Mouse (Mus musculus) hindbrain, postnatal 0 days (tissue): ENCODE data around the gene Hc. TPM values are rescaled to one million over a fixed set of nuclear protein-coding genes. Genes with fewer than 3 reads are reported as not detected.

Experiments used
- ATAC-seq: fragments of 200-750 bp; cut with Nextera tagmentation; 2 replicates; pipeline ENCODE4 v1.8.0; 2017; ENCODE audit warnings: mild to moderate bottlenecking, moderate TSS enrichment, moderate library complexity
- DNase-seq: peaks from one replicate; pipeline ENCODE4 v3.0.0-alpha.2; 2015; ENCODE audit warnings: low spot score
- H3K27ac ChIP-seq: fragments of 300-500 bp; sonication (generic); 2 replicates; pipeline ENCODE4 v1.5.1; 2014; ENCODE audit warnings: mild to moderate bottlenecking
- H3K27me3 ChIP-seq: fragments of 300-500 bp; sonication (generic); 2 replicates; pipeline ENCODE4 v1.6.1; 2014; ENCODE audit warnings: low read length, mixed read lengths; ENCODE audit not compliant: insufficient read depth
- H3K36me3 ChIP-seq: fragments of 300-500 bp; sonication (generic); 2 replicates; pipeline ENCODE4 v1.6.1; 2014; ENCODE audit warnings: low read length, mixed read lengths; ENCODE audit not compliant: insufficient read depth
- H3K4me1 ChIP-seq: fragments of 300-500 bp; sonication (generic); 2 replicates; pipeline ENCODE4 v1.6.1; 2014; ENCODE audit warnings: antibody characterized with exemption, low read length, mixed read lengths; ENCODE audit not compliant: insufficient read depth
- H3K4me2 ChIP-seq: fragments of 300-500 bp; sonication (generic); 2 replicates; pipeline ENCODE4 v1.6.1; 2014; ENCODE audit warnings: low read depth, mild to moderate bottlenecking, low read length, moderate library complexity, mixed read lengths
- H3K4me3 ChIP-seq: fragments of 300-500 bp; sonication (generic); 2 replicates; pipeline ENCODE4 v1.5.1; 2014; ENCODE audit warnings: low read length
- H3K9ac ChIP-seq: fragments of 300-500 bp; sonication (generic); replicated peaks from 2 replicates; pipeline ENCODE4 v1.6.1; 2014; ENCODE audit warnings: mild to moderate bottlenecking, low read length, moderate library complexity, mixed read lengths
- H3K9me3 ChIP-seq: fragments of 300-500 bp; sonication (generic); 2 replicates; pipeline ENCODE4 v1.6.1; 2016; ENCODE audit warnings: low read length, mixed read lengths
- CTCF ChIP-seq: IDR thresholded peaks from 2 replicates; pipeline ENCODE4 v1.5.1; 2016; ENCODE audit warnings: antibody characterized with exemption, control low read depth, low read depth
- WGBS: fragments of 180-500 bp; shearing (Covaris S2); extraction: QIAGEN DNeasy Blood & Tissue Kit; methylation state at CpG from one replicate; pipeline ENCODE4 v1.1.7; 2014; 5-methylcytosine and 5-hydroxymethylcytosine counted together
- polyA plus RNA-seq: library from polyadenylated mRNA; unstranded; fragments of >200 nt; fragmentation: Nextera tagmentation; extraction: Ambion mirVana; gene quantifications from 2 replicates; pipeline ENCODE4 v1.2.1, GENCODE M21; 2015
- total RNA-seq: library from RNA; depleted of rRNA; stranded (reverse); fragments of >200 nt; gene quantifications from 2 replicates; pipeline ENCODE4 v1.2.3, GENCODE M21; 2014

The Hc gene
- total and polyA plus RNA-seq, 2 experiments from 2014 or later: 0.10 to 0.69 TPM

DNA sequence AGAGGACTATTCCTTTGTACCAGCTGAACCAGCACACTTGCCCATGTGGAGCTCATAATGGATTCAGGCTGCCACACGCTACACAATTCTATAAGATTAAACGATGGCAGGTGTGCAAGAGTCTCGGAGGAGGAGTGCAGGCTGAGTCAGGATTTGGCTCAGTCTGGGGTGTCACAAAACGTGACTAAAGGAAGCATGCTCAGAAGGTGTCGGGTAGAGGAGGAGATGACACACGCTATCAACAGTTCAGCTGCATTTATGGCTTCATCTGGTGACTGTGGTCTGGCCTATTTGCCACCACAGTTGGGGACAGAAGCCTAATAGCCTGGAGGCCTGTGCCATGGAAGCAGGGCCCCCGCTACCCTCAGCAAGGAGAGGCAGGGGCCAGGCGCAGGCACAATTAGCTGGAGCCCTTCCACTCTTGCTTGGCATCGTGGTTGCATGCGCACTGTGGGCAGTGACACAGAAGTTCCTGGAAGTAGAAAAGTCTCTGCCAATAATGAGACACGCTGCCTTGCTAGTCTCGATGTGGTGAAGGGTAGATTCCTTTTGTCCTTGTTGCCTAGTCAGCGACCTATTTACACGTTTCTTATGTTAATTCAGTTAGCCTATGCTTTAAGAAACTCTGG lies 79.0 kb downstream of the Hc start:
- peak; percentile 37 for DNase-seq
- no peaks in the 10 kb centered on the region for H3K27me3 ChIP-seq
- 39% methylated on average over 14 of the region's 14 CpGs for WGBS
- no peak overlapping the region for H3K4me2 ChIP-seq
- TF ChIP-seq CTCF: no peak
- H3K9me3 ChIP-seq: no peaks in the 10 kb centered on the region
- no peak overlapping the region for H3K9ac ChIP-seq
- peak; percentile 70 for ATAC-seq
- no peaks in the 10 kb centered on the region for H3K36me3 ChIP-seq
- no peak overlapping the region for H3K4me3 ChIP-seq
- peaks cover 11% of the 10 kb centered on the region; the same call in 1 of the 2 replicates for H3K4me1 ChIP-seq
- peak overlapping the region; percentile 15; the same call in 1 of the 2 replicates for H3K27ac ChIP-seq

GRCm38 (mm10) chr2:34979459-34980011 lies 81.7 kb downstream of the Hc start:
- Histone ChIP-seq H3K27me3 (no peaks in the 10 kb centered on the region), H3K4me2 (no peak overlapping the region), H3K4me3 (no peak overlapping the region), H3K4me1 (peaks cover 11% of the 10 kb centered on the region; the same call in 1 of the 2 replicates), H3K27ac (no peak overlapping the region), H3K9me3 (no peaks in the 10 kb centered on the region), H3K36me3 (no peaks in the 10 kb centered on the region), H3K9ac (no peak overlapping the region)
- no peak for DNase-seq
- no peak for TF ChIP-seq CTCF
- WGBS: 62% methylated on average over 3 of the region's 3 CpGs
- no peak for ATAC-seq

DNA sequence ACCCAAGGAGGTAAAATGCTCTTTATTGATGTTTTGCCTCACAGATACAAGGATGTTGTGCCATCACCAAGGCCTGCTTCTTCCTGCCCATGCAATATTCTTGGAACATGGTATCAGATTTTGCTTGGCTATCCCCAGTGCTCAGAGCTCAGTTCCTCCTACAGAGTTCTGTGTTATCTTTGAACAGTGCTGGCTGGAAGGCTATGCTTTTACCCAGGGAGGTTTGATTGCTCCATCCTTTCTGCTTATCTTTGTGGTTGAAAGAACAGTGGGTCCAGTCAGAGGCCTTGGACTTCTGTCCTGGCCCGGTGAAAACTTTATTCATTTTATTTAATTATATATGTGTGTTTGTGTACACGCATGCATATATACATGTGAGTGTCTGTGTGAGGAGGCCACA lies 83.0 kb downstream of the Hc start:
- Histone ChIP-seq H3K27ac (no peak overlapping the region), H3K4me1 (peaks cover 11% of the 10 kb centered on the region; the same call in 1 of the 2 replicates), H3K9me3 (no peaks in the 10 kb centered on the region), H3K4me2 (no peak overlapping the region), H3K36me3 (no peaks in the 10 kb centered on the region), H3K27me3 (no peaks in the 10 kb centered on the region), H3K4me3 (no peak overlapping the region), H3K9ac (no peak overlapping the region)
- DNase-seq (no peak), ATAC-seq (no peak)
- WGBS: 98% methylated on average over 2 of the region's 2 CpGs
- no peak for TF ChIP-seq CTCF

GRCm38 (mm10) chr2:34976945-34977658 lies 84.1 kb downstream of the Hc start:
- DNase-seq (no peak), ATAC-seq (no peak)
- no peaks in the 10 kb centered on the region for H3K9me3 ChIP-seq
- no peak for TF ChIP-seq CTCF
- no peak overlapping the region for H3K27ac ChIP-seq
- no peaks in the 10 kb centered on the region for H3K36me3 ChIP-seq
- H3K27me3 ChIP-seq: no peaks in the 10 kb centered on the region
- no peak overlapping the region for H3K9ac ChIP-seq
- no peak overlapping the region for H3K4me2 ChIP-seq
- H3K4me1 ChIP-seq: peaks cover 2% of the 10 kb centered on the region; the same call in 1 of the 2 replicates
- WGBS: 89% methylated on average over 8 of the region's 8 CpGs
- H3K4me3 ChIP-seq: no peak overlapping the region

DNA sequence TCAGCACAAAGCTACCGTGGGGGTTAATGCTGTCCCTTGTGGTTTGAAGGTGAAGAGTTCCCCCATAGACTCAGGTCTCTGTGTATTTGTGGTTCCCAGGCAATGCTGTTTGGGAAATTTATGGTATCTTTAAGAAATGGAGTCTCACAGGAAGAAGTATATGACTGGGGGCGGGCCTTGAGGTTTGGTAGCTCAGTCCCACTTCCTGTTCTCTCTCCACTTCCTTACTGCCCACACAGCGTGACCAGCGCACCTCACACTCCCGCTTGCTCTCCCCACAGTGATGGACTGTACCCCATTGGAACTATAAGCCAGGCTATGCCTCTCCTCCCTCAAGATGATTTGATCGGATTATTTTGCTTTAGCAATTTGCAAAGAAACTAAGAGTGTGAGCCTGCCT lies 84.8 kb downstream of the Hc start:
- no peak overlapping the region for H3K27ac ChIP-seq
- TF ChIP-seq CTCF: no peak
- DNase-seq: no peak
- H3K9ac ChIP-seq: no peak overlapping the region
- H3K27me3 ChIP-seq: no peaks in the 10 kb centered on the region
- no peaks in the 10 kb centered on the region for H3K4me1 ChIP-seq
- 91% methylated on average over 6 of the region's 6 CpGs for WGBS
- no peaks in the 10 kb centered on the region for H3K9me3 ChIP-seq
- H3K4me3 ChIP-seq: no peak overlapping the region
- ATAC-seq: no peak
- no peak overlapping the region for H3K4me2 ChIP-seq
- no peaks in the 10 kb centered on the region for H3K36me3 ChIP-seq

GRCm38 (mm10) chr2:34973087-34973486 lies 88.2 kb downstream of the Hc start:
- Histone ChIP-seq H3K9me3 (no peaks in the 10 kb centered on the region), H3K4me1 (no peaks in the 10 kb centered on the region), H3K36me3 (no peaks in the 10 kb centered on the region), H3K9ac (no peak overlapping the region), H3K27me3 (no peaks in the 10 kb centered on the region), H3K4me2 (no peak overlapping the region), H3K27ac (no peak overlapping the region), H3K4me3 (no peak overlapping the region)
- DNase-seq (no peak), ATAC-seq (no peak)
- 91% methylated on average over 8 of the region's 8 CpGs for WGBS
- TF ChIP-seq CTCF: no peak
